ENCODE assay signal across 11 mouse cellular contexts in the genomic region with DNA sequence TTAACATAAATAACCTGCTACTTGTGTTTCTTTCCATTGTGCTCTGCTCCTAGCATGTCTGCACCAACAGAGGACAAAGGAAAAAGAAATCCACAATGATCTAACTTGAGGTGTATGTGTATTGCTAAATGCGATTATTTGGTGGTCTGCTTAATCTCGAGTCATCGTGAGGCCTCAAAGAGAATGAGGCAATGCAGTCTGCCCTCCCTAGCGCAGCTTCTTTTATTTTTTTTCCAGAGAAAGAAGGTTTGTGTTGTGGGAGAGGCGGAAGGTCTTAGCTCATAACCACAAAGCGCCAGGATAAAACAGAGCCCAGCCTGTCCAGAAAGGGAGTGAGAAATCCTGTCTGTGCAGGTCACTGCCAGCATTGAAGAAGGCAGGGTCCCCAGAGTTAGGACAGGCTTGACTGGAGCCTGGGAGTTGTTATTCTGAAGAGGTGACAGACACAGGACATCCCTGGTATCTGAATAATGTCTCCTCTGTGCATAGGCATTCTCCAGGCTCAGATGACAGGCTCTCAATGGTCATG.
DNase-seq lines count a peak whose midpoint lies in the region; ATAC-seq lines count a peak whose summit lies in the region.
"Had no signal": no experiment of that assay in that cellular context is flagged by ENCODE, and none has a peak within 500 bp of the region (broad histone marks: within the 10 kb centered on the region; RNA-seq: fewer than 3 reads in every experiment).

No protein-coding gene starts in this region.

- DNase-seq in forebrain, embryonic 10.5 days (ENCODE audit: extremely low spot score, low spot score): no peak
- no peak for DNase-seq in kidney, adult 8-10 months
- DNase-seq in lung, adult 18-20 months: no peak
- DNase-seq in layer of hippocampus, adult 8-10 months (ENCODE audit: low spot score in 2 of 2): no peak
- DNase-seq: cerebellum, adult 9-11 months; right cerebral cortex, postnatal 4 days had no signal

- H3K4me2 ChIP-seq in forebrain, embryonic 16.5 days (ENCODE audit: low read length): no peak overlapping the region
- H3K4me2 ChIP-seq in kidney, embryonic 14.5 days (replicated peaks; ENCODE audit: low read depth, low read length): no peak overlapping the region; the same call in 1 of the 2 replicates
- H3K4me2 ChIP-seq in forebrain, embryonic 15.5 days (replicated peaks): no peak overlapping the region
- H3K4me2 ChIP-seq in midbrain, embryonic 16.5 days (ENCODE audit: low read length): no peak overlapping the region

- no peaks in the 10 kb centered on the region for H3K9me3 ChIP-seq in forebrain, embryonic 10.5 days
- no peaks in the 10 kb centered on the region for H3K9me3 ChIP-seq in forebrain, embryonic 16.5 days (ENCODE audit: control insufficient read depth, low read length)
- no peaks in the 10 kb centered on the region for H3K9me3 ChIP-seq in kidney, embryonic 14.5 days (ENCODE audit: control insufficient read depth, low read length)
- H3K9me3 ChIP-seq in forebrain, embryonic 15.5 days: no peaks in the 10 kb centered on the region
- no peaks in the 10 kb centered on the region for H3K9me3 ChIP-seq in midbrain, embryonic 16.5 days (replicated peaks; ENCODE audit: control insufficient read depth, low read length, poor library complexity, severe bottlenecking)

- H3K27ac ChIP-seq in forebrain, embryonic 10.5 days: peak overlapping the region; percentile 69
- H3K27ac ChIP-seq in forebrain, embryonic 16.5 days (ENCODE audit: low read length): no peak overlapping the region
- no peak overlapping the region for H3K27ac ChIP-seq in kidney, embryonic 14.5 days (ENCODE audit: low read depth, low read length)
- no peak overlapping the region for H3K27ac ChIP-seq in forebrain, embryonic 15.5 days (replicated peaks)
- no peak overlapping the region for H3K27ac ChIP-seq in midbrain, embryonic 16.5 days (ENCODE audit: low read length)

- H3K27me3 ChIP-seq in forebrain, embryonic 10.5 days (ENCODE audit: poor library complexity, severe bottlenecking): no peaks in the 10 kb centered on the region
- no peaks in the 10 kb centered on the region for H3K27me3 ChIP-seq in forebrain, embryonic 16.5 days (replicated peaks; ENCODE audit: control insufficient read depth, insufficient read depth, low read length)
- no peaks in the 10 kb centered on the region for H3K27me3 ChIP-seq in kidney, embryonic 14.5 days (ENCODE audit: control insufficient read depth, insufficient read depth, low read length)
- no peaks in the 10 kb centered on the region for H3K27me3 ChIP-seq in forebrain, embryonic 15.5 days
- H3K27me3 ChIP-seq in midbrain, embryonic 16.5 days (ENCODE audit: control insufficient read depth, insufficient read depth, low read depth, low read length): no peaks in the 10 kb centered on the region

- no peaks in the 10 kb centered on the region for H3K36me3 ChIP-seq in forebrain, embryonic 10.5 days (replicated peaks)
- no peaks in the 10 kb centered on the region for H3K36me3 ChIP-seq in forebrain, embryonic 16.5 days (ENCODE audit: control insufficient read depth, insufficient read depth)
- no peaks in the 10 kb centered on the region for H3K36me3 ChIP-seq in kidney, embryonic 14.5 days (ENCODE audit: control insufficient read depth, insufficient read depth, low read length)
- H3K36me3 ChIP-seq in forebrain, embryonic 15.5 days: no peaks in the 10 kb centered on the region
- no peaks in the 10 kb centered on the region for H3K36me3 ChIP-seq in midbrain, embryonic 16.5 days (ENCODE audit: control insufficient read depth, insufficient read depth, low read length)

- H3K9ac ChIP-seq in forebrain, embryonic 16.5 days (replicated peaks; ENCODE audit: low read depth, low read length): no peak overlapping the region
- no peak overlapping the region for H3K9ac ChIP-seq in kidney, embryonic 14.5 days (ENCODE audit: low read depth, low read length)
- H3K9ac ChIP-seq in forebrain, embryonic 15.5 days (replicated peaks): no peak overlapping the region
- H3K9ac ChIP-seq in midbrain, embryonic 16.5 days (ENCODE audit: low read depth, low read length): no peak overlapping the region

- WGBS in forebrain, embryonic 10.5 days: 75% methylated on average over 6 of the region's 6 CpGs
- WGBS in forebrain, embryonic 16.5 days: 21% methylated on average over 6 of the region's 6 CpGs
- 59% methylated on average over 6 of the region's 6 CpGs for WGBS in kidney, embryonic 14.5 days
- 28% methylated on average over 6 of the region's 6 CpGs for WGBS in forebrain, embryonic 15.5 days
- 26% methylated on average over 6 of the region's 6 CpGs for WGBS in midbrain, embryonic 16.5 days

- peaks cover 20% of the 10 kb centered on the region for H3K4me1 ChIP-seq in forebrain, embryonic 10.5 days
- H3K4me1 ChIP-seq in forebrain, embryonic 16.5 days (replicated peaks; ENCODE audit: control insufficient read depth, insufficient read depth, low read length): peaks cover 7% of the 10 kb centered on the region; the same call in 1 of the 2 replicates
- no peaks in the 10 kb centered on the region for H3K4me1 ChIP-seq in kidney, embryonic 14.5 days (ENCODE audit: control insufficient read depth, insufficient read depth, low read length)
- peaks cover 12% of the 10 kb centered on the region for H3K4me1 ChIP-seq in forebrain, embryonic 15.5 days
- H3K4me1 ChIP-seq in midbrain, embryonic 16.5 days (ENCODE audit: control insufficient read depth, insufficient read depth, low read length): peaks cover 14% of the 10 kb centered on the region

- no peak overlapping the region for H3K4me3 ChIP-seq in forebrain, embryonic 10.5 days
- no peak overlapping the region for H3K4me3 ChIP-seq in forebrain, embryonic 16.5 days (replicated peaks; ENCODE audit: low read length)
- H3K4me3 ChIP-seq in kidney, embryonic 14.5 days (ENCODE audit: low read length): no peak overlapping the region
- H3K4me3 ChIP-seq in forebrain, embryonic 15.5 days: no peak overlapping the region
- no peak overlapping the region for H3K4me3 ChIP-seq in midbrain, embryonic 16.5 days (ENCODE audit: low read depth, low read length)

- no peak; the same call in 1 of the 2 replicates for ATAC-seq in forebrain, embryonic 16.5 days
- ATAC-seq in kidney, embryonic 14.5 days (ENCODE audit: low FRiP score, low TSS enrichment): peak; percentile 52; the same call in 1 of the 2 replicates
- 0 out of 2 replicates have a peak, but pooled peaks have one; percentile 41 for ATAC-seq in forebrain, embryonic 15.5 days (replicated peaks)
- ATAC-seq in midbrain, embryonic 16.5 days: peak; percentile 59
- ATAC-seq: lung, postnatal 0 days had no signal
